Mouse (Mus musculus): ENCODE measurements around the gene Bid. TPM values are rescaled to one million over a fixed set of nuclear protein-coding genes. Genes with fewer than 3 reads are reported as not detected.

Gene Bid
- polyA plus RNA-seq, 1 experiment from 2014 or later, result 8.4 TPM

GRCm38 (mm10) chr6:120903961-120904360 is 12.7 kb downstream of the Bid start:
- no peak for TF ChIP-seq CTCF (IDR thresholded peaks at IDR 0.05)
- TF ChIP-seq EP300 (IDR thresholded peaks at IDR 0.05), result no peak
- H3K4me1 ChIP-seq (ENCODE audit: insufficient read depth, low read depth, low read length), result no peaks in the 10 kb centered on the region
- no peaks in the 10 kb centered on the region for H3K27me3 ChIP-seq (replicated peaks; ENCODE audit: insufficient read depth, low read length)
- no peak overlapping the region for H3K9ac ChIP-seq (replicated peaks; ENCODE audit: low read depth)
- ATAC-seq (no peak), DNase-seq (ENCODE audit: low spot score) (no peak)
- H3K36me3 ChIP-seq (ENCODE audit: insufficient read depth, low read length), result no peaks in the 10 kb centered on the region
- H3K4me2 ChIP-seq (replicated peaks; ENCODE audit: low read depth, low read length), result no peak overlapping the region
- H3K9me3 ChIP-seq (ENCODE audit: low read length), result no peaks in the 10 kb centered on the region
- WGBS, result 74% methylated on average over 11 of the region's 11 CpGs
- no peak overlapping the region for H3K4me3 ChIP-seq (ENCODE audit: low read depth, low read length)
- H3K27ac ChIP-seq (ENCODE audit: low read length), result no peak overlapping the region

GRCm38 (mm10) chr6:120903450-120903912 is 13.2 kb downstream of the Bid start:
- H3K27ac ChIP-seq (ENCODE audit: low read length), result no peak overlapping the region
- 43% methylated on average over 5 of the region's 5 CpGs for WGBS
- ATAC-seq, result peak; percentile 78

GRCm38 (mm10) chr6:120901776-120902645 is 14.6 kb downstream of the Bid start:
- WGBS, result 80% methylated on average over 14 of the region's 14 CpGs
- no peak for ATAC-seq

More at GRCm38 (mm10) chr6:120903450-120903912, 13.2 kb downstream of the Bid start:
- Histone ChIP-seq H3K9me3 (ENCODE audit: low read length) (no peaks in the 10 kb centered on the region), H3K36me3 (ENCODE audit: insufficient read depth, low read length) (no peaks in the 10 kb centered on the region), H3K9ac (replicated peaks; ENCODE audit: low read depth) (no peak overlapping the region), H3K4me1 (ENCODE audit: insufficient read depth, low read depth, low read length) (no peaks in the 10 kb centered on the region), H3K27me3 (replicated peaks; ENCODE audit: insufficient read depth, low read length) (no peaks in the 10 kb centered on the region), H3K4me3 (ENCODE audit: low read depth, low read length) (no peak overlapping the region), H3K4me2 (replicated peaks; ENCODE audit: low read depth, low read length) (no peak overlapping the region)
- peak; percentile 82 for TF ChIP-seq CTCF (IDR thresholded peaks at IDR 0.05)
- no peak for TF ChIP-seq EP300 (IDR thresholded peaks at IDR 0.05)
- peak; percentile 72 for DNase-seq (ENCODE audit: low spot score)

GRCm38 (mm10) chr6:120898188-120898833 is 18.3 kb downstream of the Bid start:
- no peak overlapping the region for H3K27ac ChIP-seq (ENCODE audit: low read length)
- DNase-seq (ENCODE audit: low spot score) (peak; percentile 76), ATAC-seq (peak; percentile 67)
- H3K4me1 ChIP-seq (ENCODE audit: insufficient read depth, low read depth, low read length), result no peaks in the 10 kb centered on the region
- no peak overlapping the region for H3K4me3 ChIP-seq (ENCODE audit: low read depth, low read length)
- no peaks in the 10 kb centered on the region for H3K36me3 ChIP-seq (ENCODE audit: insufficient read depth, low read length)
- WGBS, result 65% methylated on average over 6 of the region's 6 CpGs
- no peak overlapping the region for H3K9ac ChIP-seq (replicated peaks; ENCODE audit: low read depth)
- H3K27me3 ChIP-seq (replicated peaks; ENCODE audit: insufficient read depth, low read length), result no peaks in the 10 kb centered on the region
- H3K4me2 ChIP-seq (replicated peaks; ENCODE audit: low read depth, low read length), result no peak overlapping the region
- TF ChIP-seq CTCF (IDR thresholded peaks at IDR 0.05) (peak; percentile 94), EP300 (IDR thresholded peaks at IDR 0.05) (no peak)
- no peaks in the 10 kb centered on the region for H3K9me3 ChIP-seq (ENCODE audit: low read length)

More at GRCm38 (mm10) chr6:120901776-120902645, 14.6 kb downstream of the Bid start:
- no peak for TF ChIP-seq EP300 (IDR thresholded peaks at IDR 0.05)
- TF ChIP-seq CTCF (IDR thresholded peaks at IDR 0.05), result no peak
- no peak overlapping the region for H3K4me2 ChIP-seq (replicated peaks; ENCODE audit: low read depth, low read length)
- no peaks in the 10 kb centered on the region for H3K4me1 ChIP-seq (ENCODE audit: insufficient read depth, low read depth, low read length)
- no peak overlapping the region for H3K9ac ChIP-seq (replicated peaks; ENCODE audit: low read depth)
- no peak for DNase-seq (ENCODE audit: low spot score)
- no peaks in the 10 kb centered on the region for H3K9me3 ChIP-seq (ENCODE audit: low read length)
- no peaks in the 10 kb centered on the region for H3K27me3 ChIP-seq (replicated peaks; ENCODE audit: insufficient read depth, low read length)
- no peak overlapping the region for H3K4me3 ChIP-seq (ENCODE audit: low read depth, low read length)
- no peaks in the 10 kb centered on the region for H3K36me3 ChIP-seq (ENCODE audit: insufficient read depth, low read length)
- no peak overlapping the region for H3K27ac ChIP-seq (ENCODE audit: low read length)

- no peak for DNase-seq (ENCODE audit: low spot score)
- 79% methylated on average over 9 of the region's 9 CpGs for WGBS
Observed at GRCm38 (mm10) chr6:120894524-120894923, 22.1 kb downstream of the Bid start.

GRCm38 (mm10) chr6:120894089-120894488 is 22.6 kb downstream of the Bid start:
- no peaks in the 10 kb centered on the region for H3K27me3 ChIP-seq (replicated peaks; ENCODE audit: insufficient read depth, low read length)
- no peaks in the 10 kb centered on the region for H3K9me3 ChIP-seq (ENCODE audit: low read length)
- no peak overlapping the region for H3K4me2 ChIP-seq (replicated peaks; ENCODE audit: low read depth, low read length)
- H3K27ac ChIP-seq (ENCODE audit: low read length), result no peak overlapping the region
- ATAC-seq (no peak), DNase-seq (ENCODE audit: low spot score) (no peak)
- no peak for TF ChIP-seq EP300 (IDR thresholded peaks at IDR 0.05)
- TF ChIP-seq CTCF (IDR thresholded peaks at IDR 0.05), result no peak
- no peak overlapping the region for H3K9ac ChIP-seq (replicated peaks; ENCODE audit: low read depth)
- H3K36me3 ChIP-seq (ENCODE audit: insufficient read depth, low read length), result no peaks in the 10 kb centered on the region
- H3K4me1 ChIP-seq (ENCODE audit: insufficient read depth, low read depth, low read length), result no peaks in the 10 kb centered on the region
- WGBS, result 93% methylated on average over 9 of the region's 9 CpGs
- no peak overlapping the region for H3K4me3 ChIP-seq (ENCODE audit: low read depth, low read length)

More at GRCm38 (mm10) chr6:120894524-120894923, 22.1 kb downstream of the Bid start:
- Histone ChIP-seq H3K4me1 (ENCODE audit: insufficient read depth, low read depth, low read length) (no peaks in the 10 kb centered on the region), H3K36me3 (ENCODE audit: insufficient read depth, low read length) (no peaks in the 10 kb centered on the region), H3K9ac (replicated peaks; ENCODE audit: low read depth) (no peak overlapping the region), H3K4me3 (ENCODE audit: low read depth, low read length) (no peak overlapping the region), H3K27ac (ENCODE audit: low read length) (no peak overlapping the region), H3K9me3 (ENCODE audit: low read length) (no peaks in the 10 kb centered on the region), H3K4me2 (replicated peaks; ENCODE audit: low read depth, low read length) (no peak overlapping the region), H3K27me3 (replicated peaks; ENCODE audit: insufficient read depth, low read length) (no peaks in the 10 kb centered on the region)
- TF ChIP-seq CTCF (IDR thresholded peaks at IDR 0.05) (no peak), EP300 (IDR thresholded peaks at IDR 0.05) (no peak)
- ATAC-seq, result no peak
